Mouse (Mus musculus): Measurements from ENCODE around the gene Coa7.
"Not testable (repeated sequence)": the region's sequence is repeated elsewhere in the genome, so short reads cannot be mapped to it uniquely, and the experiment has no call there.

The Coa7 gene

DNA sequence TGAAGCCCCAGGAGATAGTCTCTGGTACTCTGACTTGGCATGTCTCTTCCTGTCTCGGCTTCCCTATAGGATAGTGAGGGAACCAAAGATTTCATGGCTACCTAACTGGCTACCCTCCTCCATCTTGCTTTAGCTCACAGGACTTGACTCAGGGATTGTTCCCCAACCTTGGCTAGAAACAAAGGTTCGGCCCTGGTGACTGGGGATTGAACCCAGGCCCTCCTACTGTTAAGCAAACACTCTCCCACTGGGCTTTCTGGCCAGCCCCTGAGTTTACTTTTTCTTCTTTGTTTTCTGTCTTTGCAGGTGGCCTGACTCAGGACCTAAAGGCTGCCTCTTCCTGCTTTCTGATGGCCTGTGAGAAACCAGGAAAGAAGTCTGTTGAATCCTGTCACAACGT is 9.9 kb downstream of the Coa7 start:
- in situ Hi-C loops (cut with MboI; ENCODE audit: unreplicated experiment in 2 of 2) = loop anchor here (5.0 to 25.0 kb wide), 7 partner anchors 154 to 827 kb away; partner anchors contain the start of gene Zfyve9 (in 1 of the 2)

DNA sequence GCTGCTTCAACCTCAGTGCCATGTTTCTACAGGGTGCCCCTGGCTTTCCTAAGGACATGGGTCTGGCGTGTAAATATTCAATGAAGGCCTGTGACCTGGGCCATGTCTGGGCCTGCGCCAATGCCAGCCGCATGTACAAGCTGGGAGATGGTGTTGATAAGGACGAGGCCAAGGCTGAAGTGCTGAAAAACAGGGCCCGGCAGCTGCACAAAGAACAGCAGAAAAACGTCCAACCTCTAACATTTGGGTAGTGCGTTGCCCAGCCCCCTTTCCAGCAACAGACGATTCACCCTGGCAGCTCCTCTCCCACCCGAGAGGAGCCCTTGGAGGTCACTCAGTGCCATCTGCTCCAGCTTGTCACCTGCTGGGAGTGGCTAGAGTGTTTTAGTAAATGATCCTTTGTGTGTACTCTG is 10.4 kb downstream of the Coa7 start:
- in situ Hi-C loops (cut with MboI; ENCODE audit: unreplicated experiment in 2 of 2) = loop anchor here (5.0 to 25.0 kb wide), 7 partner anchors 154 to 826 kb away; partner anchors contain the start of gene Zfyve9 (in 1 of the 2)

DNA sequence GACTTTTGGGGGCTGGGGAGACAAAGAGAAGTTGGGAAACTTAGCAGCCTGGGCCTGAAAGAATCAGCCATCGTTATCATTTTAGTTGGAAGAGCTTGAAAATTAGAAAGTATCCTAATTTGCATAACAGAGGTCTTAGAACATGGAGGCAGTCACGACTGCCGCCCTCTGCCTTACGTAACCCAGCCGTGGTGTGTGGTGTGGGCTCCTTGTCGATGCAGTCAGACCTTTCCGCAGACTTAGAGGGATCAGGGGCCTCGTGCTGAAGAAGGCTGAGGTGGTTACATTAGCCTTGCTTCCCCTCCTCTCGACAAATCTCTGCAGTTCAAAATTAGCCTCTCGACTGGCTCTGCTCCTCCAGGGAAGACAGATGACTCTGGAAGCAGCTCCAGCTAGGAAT is 10.9 kb downstream of the Coa7 start:
- in situ Hi-C loops (cut with MboI; ENCODE audit: unreplicated experiment in 2 of 2) = loop anchor here (5.0 to 25.0 kb wide), 7 partner anchors 153 to 826 kb away; partner anchors contain the start of gene Zfyve9 (in 1 of the 2)

DNA sequence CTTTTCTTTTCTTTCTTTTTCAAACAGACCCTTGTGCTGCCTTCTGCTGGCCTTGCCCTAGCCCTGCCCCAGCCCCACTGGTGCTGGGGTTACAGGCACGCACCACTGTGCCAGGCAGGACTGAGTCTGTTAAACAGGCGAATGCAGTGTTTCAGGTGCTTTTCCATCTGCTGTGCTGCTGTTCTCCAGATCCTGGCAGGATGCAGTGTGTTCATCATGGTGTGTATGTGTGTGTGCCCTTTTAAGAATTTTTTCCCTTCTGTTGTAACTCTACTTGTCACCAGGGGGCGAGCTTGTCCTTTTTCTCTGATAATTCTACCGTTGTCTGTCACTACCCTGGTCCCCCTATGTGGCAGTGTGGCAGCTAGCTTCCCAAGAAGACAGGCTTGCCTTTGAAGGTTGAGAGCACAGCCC is 11.3 kb downstream of the Coa7 start:
- in situ Hi-C loops (cut with MboI; ENCODE audit: unreplicated experiment in 2 of 2) = loop anchor here (5.0 to 25.0 kb wide), 7 partner anchors 153 to 826 kb away; partner anchors contain the start of gene Zfyve9 (in 1 of the 2)

DNA sequence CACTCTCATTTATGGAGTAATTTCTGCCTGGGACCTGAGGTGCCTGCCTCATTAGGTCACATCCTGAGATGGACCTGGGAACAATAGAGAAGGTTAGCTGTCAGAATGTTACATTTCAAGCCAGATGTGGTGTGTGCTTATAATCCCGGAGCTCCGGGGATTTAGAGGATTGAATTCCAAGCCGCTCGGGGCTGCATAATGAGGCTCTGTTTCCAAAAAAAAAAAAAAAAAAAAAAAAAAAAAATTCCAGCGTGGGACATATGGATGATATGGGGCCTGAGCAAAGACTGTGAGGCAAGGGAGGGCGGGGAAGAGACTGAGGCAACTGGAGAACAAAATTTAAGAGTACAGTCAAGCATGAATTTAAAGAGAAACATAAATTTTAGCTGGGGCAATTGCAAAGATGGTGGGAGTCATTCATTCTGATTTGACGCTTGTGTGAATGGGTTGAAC is 16.7 kb downstream of the Coa7 start:
- in situ Hi-C loops (cut with MboI; ENCODE audit: unreplicated experiment in 2 of 2) = loop anchor here (10.0 to 25.0 kb wide), 2 partner anchors 430 to 443 kb away; partner anchors contain the start of gene Zfyve9 (in 1 of the 2)

DNA sequence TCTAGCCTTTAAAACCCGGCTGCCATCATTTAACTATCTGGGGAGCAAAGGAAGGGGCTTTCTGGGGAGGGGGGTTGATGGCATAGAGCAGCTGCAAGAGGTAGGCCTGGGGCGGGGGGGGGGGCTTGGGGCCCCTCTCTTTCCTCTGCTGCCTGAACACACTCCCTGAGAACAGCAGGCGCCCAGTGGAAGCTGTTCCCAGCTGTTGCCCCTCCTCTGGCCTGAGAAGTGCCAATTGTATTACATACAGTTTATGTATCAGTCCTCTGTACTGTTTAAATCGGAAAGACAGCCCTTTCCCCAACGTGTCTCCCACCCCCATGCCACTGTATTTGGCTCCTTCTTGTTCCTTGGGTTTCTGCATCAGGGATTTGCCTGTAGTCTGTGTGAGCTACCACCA is 17.9 kb downstream of the Coa7 start:
- in situ Hi-C loops (cut with MboI; ENCODE audit: unreplicated experiment in 2 of 2) = loop anchor here (10.0 to 25.0 kb wide), 2 partner anchors 429 to 441 kb away; partner anchors contain the start of gene Zfyve9 (in 1 of the 2)

DNA sequence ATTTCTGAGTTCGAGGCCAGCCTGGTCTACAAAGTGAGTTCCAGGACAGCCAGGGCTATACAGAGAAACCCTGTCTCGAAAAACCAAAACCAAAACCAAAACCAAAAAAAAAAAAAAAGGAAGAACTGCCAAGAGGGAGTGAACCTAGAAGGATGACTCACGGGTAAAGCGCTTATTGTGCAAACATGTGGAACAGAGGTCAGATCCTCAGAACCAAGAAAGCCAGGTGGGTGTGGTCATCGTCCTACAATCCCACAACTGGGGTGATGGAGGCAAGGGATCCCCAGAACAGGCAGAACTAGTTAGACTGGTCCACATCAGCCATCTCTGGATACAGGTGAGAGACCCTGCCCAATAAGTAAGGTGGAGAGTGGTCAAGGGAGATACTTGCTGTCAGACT is 19.2 kb downstream of the Coa7 start:
- in situ Hi-C loops (cut with MboI; ENCODE audit: unreplicated experiment in 2 of 2) = loop anchor here (10.0 to 25.0 kb wide), 2 partner anchors 428 to 440 kb away; partner anchors contain the start of gene Zfyve9 (in 1 of the 2)

DNA sequence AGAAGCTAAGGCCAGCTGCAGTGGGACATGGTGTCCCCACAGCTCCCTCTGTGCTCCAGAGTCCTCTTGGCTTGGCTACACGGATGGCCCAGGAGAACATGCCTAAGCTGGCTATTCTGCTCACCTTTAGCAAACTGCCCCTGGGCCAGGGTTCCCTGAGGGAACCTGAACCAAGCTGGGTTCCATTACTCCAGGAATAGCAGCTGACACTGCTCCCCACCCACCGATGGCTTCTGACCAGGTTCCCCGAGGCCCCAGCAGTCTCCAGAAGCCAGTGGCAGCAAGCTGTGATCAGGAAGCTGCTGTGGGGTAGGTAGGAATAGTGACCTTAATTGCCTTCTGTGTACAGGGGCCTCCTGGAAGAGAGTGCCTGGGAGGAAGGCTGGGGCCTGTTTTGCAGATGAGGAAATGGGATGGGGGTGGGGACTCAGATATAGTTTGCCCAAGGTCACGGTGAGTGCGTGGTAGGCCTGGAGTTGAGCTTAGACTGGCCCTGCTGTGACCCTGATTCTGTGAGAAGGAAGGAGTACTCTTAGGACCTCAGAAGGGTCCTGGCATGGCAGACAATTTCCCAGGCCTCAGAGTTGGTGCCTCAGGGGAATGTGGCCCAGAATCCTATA is 20.4 kb downstream of the Coa7 start:
- in situ Hi-C loops (cut with MboI; ENCODE audit: unreplicated experiment in 2 of 2) = loop anchor here (10.0 to 25.0 kb wide), 2 partner anchors 426 to 439 kb away; partner anchors contain the start of gene Zfyve9 (in 1 of the 2)

DNA sequence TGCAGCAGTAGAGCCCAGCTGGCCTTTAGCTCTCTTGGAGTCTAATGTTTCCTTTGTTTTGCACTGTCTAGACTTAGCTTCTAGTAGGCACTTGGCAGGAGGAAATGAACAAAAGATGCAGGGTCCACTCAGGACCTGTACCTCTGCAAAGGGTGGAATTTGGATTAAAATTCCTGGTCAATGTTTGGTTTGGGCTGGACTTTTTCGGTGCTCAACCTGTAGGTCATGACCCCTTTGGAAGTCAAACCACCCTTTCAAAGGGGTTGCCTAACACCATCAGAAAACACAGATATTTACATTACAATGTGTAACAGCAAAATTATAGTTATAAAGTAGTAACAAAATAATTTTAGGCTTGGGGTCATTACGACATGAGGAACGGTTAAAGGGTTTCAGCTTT is 21.1 kb downstream of the Coa7 start:
- in situ Hi-C loops (cut with MboI; ENCODE audit: unreplicated experiment in 2 of 2) = loop anchor here (10.0 to 25.0 kb wide), 2 partner anchors 426 to 438 kb away; partner anchors contain the start of gene Zfyve9 (in 1 of the 2)

DNA sequence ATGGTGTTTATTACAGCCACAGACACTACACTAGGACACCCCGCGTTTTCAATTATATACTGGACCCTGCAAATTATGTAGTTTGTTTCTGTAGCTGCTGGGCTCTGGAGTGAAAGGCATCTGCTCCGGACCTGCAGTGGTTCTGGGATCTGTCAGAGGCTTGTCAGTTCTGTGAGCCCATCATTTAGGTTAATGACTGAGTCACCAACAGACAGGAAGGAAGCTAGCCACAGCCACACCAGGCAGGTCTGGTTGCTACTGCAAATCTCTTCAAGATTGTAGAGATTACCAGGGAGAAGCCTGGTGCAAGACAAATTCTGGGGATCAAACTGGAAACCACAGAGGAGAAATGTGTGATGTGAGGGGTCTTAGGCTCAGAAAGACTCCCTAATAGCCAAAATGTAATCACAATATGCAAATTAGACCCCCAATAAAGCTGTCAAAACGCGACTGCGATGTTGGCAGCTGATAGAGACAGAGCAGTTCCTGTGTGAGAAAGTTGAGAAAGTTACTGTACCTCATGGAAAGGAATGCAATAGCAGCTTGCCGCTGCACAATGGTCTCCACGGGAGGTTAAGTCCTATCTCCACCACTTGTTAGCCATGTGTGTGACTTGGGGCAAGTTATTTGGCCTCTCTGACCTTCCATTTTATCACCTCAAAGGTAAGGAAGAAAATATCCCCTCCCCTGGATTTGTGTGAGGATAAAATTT is 22.1 kb downstream of the Coa7 start:
- in situ Hi-C loops (cut with MboI; ENCODE audit: unreplicated experiment in 2 of 2) = loop anchor here (10.0 to 25.0 kb wide), 2 partner anchors 425 to 437 kb away; partner anchors contain the start of gene Zfyve9 (in 1 of the 2)

DNA sequence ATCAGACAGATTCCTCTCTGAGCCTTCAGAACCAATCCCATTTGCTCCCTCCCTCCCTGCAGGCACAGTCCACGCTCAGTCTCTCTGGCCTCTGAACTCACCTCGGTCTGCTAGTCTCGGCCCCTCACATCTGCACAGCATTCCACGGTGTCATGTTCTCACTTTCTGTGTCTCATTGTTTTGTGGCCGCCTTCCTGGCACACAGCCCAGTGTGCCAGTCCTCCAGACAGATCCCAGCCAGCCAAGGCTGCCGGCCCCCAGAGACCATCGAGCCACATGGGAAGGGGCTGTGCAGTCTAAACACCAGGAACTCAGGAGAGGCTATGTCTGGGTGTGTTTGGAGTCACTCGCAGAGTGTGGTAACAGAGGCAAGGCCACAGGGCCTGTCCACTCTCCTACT is 22.9 kb downstream of the Coa7 start:
- in situ Hi-C loops (cut with MboI; ENCODE audit: unreplicated experiment in 2 of 2) = no loop called here

DNA sequence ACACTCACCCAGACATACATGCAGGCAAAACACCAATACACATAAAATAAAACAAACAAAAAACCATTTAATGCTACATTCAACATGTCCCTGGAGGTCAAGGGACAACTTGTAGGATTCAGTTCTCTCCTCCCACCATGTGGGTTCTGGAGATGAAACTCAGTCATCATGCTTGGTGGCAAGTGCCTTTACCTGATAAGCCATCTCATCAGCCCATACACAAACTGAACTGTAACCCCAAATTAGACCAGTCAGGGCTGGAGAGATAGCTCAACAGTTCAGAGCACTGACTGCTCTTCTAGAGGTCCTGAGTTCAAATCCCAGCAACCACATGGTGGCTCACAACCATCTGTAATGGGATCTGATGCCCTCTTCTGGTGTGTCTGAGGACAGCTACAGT is 25.7 kb downstream of the Coa7 start:
- in situ Hi-C loops (cut with MboI; ENCODE audit: unreplicated experiment in 2 of 2) = not testable (repeated sequence)

DNA sequence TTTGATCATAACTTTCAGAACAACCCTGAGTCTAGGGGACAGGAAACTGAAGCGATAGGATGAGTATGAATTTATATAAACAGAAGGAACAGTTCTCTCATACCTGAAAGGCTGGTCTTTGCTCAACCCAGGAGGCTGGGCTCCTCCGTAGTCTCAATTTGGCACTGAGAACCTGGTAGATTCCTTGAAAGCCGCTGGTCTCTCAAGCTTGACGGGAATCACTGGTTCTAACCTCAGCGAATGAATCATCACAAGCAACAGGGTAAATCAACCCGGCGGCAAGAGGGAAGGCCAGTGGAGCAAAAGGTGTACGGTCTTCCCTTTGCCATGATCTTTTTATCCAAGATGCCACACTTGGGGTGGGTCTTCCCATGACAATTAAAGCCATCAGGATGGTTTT is 29.5 kb downstream of the Coa7 start:
- in situ Hi-C loops (cut with MboI; ENCODE audit: unreplicated experiment in 2 of 2) = no loop called here

DNA sequence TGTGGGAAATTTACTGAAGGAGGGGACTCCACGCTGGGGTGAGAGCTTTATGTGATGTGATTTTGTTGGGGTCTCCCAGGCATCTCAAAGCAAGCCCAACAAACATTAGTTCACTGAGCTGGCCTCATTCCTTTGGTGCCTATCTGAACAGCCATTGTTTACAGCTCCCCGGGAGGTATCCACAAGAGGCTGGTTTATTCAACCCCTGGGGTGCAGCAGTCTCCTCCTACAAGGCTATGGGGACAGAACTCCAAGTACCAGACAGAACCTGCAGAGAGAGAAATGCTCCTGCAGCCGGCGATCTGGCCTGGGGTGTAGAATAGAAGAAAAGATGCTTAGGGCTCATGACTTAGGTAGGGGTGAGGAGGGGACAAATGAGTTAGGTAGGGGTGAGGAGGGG is 30.6 kb downstream of the Coa7 start:
- in situ Hi-C loops (cut with MboI; ENCODE audit: unreplicated experiment in 2 of 2) = no loop called here

DNA sequence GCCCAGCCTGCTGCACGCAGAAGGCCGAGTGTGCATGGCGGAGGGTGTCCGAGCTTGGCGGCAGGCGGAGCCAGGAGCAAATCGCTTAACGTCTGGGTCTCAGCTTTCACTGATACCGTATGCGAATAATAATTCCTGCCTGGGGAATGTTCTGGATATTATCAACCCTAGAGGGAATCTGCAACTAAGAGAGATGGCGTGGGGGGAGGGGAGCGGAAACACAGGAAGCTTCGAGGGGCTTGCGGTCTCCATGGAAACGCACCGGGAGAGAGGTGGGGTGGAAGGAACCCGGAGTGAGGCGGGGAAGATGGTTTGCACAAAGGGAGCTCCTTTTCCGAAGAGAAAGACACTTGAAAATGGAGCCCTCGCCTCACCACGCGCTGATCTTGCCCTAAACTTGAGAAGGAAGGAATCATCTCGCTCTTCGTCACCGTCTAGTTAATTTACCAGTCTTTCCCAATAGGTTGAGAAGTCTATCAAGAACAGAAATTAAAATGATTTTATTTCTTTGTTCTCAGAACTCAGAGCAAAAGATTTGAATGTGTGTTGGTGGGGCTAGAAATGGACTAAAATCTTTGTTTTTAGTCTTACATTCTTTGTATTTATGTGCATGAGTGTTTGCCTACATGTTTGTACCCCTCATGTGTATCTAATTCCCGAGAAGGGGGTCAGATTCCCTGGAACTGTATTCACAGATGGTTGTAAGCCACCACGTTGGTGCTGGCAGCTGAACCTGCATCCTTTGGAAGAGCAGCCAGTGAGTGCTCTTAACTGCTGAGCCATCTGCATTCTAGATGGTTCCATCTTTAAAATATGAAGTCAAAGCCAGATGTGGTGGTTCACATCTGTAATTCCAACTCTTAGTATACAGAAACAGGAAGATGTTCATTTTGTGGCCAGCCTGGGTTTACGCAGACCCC is 32.5 kb downstream of the Coa7 start:
- in situ Hi-C loops (cut with MboI; ENCODE audit: unreplicated experiment in 2 of 2) = no loop called here

DNA sequence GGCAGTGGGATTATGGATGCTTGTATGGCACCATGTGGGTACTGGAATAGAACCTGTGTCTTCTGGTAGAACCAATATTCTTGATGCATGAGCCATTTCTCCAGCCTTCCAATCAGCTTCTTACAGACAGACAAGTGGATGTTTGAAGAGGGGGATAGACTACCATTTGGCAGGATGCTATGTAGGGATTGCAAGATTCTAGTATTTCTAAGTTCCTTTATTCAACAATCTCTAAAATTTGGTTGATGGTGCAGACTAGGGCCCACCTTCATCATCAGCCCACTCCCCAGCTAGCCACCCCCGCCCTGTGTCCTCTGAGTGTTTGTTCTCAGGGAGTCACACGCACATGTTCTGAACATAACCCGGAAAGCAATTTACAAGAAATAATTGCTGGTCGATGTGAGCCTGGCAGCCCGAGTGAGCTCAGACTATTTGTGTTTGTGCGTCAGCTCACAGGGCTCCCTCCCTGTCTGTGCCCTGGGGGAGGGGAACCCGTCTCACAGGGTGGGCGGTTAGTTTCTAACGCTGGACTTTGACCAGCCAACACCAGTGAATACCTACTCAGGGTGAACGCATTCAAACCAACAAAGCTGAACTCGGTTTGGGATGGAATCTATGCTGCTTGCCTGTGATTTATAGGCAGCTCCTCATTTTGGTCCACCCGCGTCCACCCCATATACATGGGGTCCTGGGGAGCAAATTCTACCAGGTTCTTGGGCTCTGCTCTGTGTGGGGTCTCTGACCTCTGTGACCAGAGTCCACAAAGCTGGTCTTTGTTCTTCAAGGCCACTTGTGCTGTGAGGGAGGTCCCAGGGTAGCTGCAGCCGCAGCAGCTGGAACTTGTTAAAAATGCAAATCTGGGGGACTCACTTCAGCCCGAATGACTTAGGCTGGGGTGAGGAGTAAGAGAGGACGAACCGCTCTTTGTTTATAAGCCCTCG is 34.7 kb downstream of the Coa7 start:
- in situ Hi-C loops (cut with MboI; ENCODE audit: unreplicated experiment in 2 of 2) = no loop called here

DNA sequence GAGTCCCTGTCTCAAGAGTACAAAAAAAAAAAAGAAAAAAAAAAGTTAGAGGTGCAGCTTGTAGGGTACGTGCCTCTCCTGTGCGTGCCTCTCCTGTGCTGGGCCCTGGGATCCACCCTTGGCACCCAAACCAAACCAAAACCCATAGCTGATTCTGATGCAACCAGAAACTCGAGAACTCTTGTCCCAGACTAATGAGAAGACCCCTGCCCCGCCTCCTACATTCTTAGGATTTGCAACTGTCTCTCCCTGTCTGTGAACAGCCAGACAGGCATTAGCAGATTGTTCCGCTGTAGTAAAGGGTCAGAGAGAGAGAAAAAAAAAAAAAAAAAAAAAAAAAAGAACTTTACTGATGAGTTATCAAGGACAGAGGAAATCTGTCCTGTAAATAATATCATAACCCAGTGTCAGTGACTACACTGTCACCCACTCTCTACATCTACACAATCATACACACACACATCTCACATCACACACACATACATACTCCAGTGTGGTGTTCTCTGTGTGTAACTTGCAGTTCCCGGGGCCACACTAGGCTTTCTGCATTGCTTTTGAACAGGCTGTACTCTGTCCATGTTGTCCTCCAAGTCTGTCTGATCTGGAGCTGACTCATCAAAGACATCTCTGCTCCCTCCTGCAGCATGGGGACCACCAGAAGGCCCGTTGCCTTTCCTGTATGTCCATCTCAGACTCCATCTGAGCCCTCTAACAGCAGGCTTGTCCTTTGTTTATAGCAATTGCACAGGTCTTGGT is 35.6 kb downstream of the Coa7 start:
- in situ Hi-C loops (cut with MboI; ENCODE audit: unreplicated experiment in 2 of 2) = no loop called here

DNA sequence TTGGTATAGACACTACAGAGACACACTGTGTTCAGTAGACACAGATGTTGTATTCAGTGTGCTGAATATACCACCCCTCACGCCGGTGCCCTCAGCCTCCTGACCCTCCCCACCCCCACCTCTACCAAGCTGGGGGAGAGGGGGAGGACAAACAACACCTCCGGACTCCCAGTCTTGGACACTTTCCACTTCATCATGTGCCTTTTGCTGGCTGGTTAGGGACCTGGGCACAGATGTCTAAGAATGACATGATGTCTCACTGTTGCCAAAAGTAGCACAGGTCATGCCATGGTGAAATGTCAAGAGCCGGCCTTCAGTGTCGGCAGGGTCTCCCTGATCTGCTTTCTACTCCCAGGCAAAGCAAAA is 36.2 kb downstream of the Coa7 start:
- in situ Hi-C loops (cut with MboI; ENCODE audit: unreplicated experiment in 2 of 2) = no loop called here

DNA sequence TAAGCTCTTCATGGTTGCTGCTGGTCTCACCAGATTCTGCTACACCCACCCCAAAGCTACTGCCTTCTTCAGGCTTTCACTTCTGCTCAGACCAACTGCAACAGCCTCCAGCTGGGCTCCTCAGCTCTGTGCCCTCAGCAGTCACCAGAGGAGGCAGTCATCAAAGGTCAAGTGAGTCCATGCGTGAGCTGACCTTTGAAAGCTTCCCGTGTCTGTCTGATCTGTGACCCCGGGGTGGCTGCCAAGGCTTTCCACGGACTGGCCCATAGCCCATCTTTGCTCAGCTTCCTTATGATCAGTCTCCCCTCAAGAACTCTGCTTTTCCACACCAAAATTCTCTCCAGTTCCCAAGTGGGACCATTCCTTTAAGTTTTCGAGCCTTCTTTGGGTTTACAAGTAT is 41.3 kb downstream of the Coa7 start:
- in situ Hi-C loops (cut with MboI; ENCODE audit: unreplicated experiment in 2 of 2) = no loop called here

All from v-Abl transformed pro-B cells (cell line).